Mouse (Mus musculus): ENCODE measurements around the gene Prr19.

DNA sequence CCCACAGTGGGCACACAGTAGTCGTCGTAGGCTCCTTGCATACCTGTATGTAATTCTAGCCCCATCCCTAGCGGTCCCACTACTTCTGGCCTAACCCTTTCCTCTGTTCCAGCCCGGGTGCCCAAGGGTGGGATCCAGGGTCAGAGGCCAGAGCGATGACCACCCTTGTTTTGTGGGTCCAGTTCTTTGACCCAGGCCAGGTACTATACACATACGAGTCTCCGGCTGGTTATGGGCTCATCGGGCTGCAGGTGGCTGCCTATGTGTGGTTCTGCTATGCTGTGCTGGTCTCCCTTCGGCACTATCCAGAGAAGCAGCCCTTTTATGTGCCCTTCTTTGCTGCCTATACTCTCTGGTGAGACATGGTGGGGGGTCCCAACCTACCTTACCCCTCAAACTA lies 8.2 kb downstream of the Prr19 start:
- TF ChIP-seq CTCF (IDR thresholded peaks at IDR 0.05; ENCODE audit: borderline replicate concordance, control insufficient read depth, extremely low read depth, insufficient read depth, low read length, poor library complexity) (no peak), POLR2A (IDR thresholded peaks at IDR 0.05; ENCODE audit: control insufficient read depth, extremely low read depth, insufficient read depth, low read length, poor library complexity) (no peak)
